Mouse (Mus musculus) heart, postnatal 14 days (tissue): Measurements from ENCODE around the gene Pax8. TPM values are rescaled to one million over a fixed set of nuclear protein-coding genes. Genes with fewer than 3 reads are reported as not detected.

Source experiments
- DNase-seq, 2 experiments: peaks; one replicate each; pipeline ENCODE4 v3.0.0; 2021 to 2022
- intact Hi-C: fragments of 180-260 bp; cut with DNase I; formaldehyde crosslinking; loops from one replicate; pipeline ENCODE4 v1.15.1; 2025
- long read RNA-seq, 2 experiments: library from polyadenylated mRNA; stranded (forward); transcript quantifications; one replicate each; pipeline ENCODE4 v2.0.0; 2021
- total RNA-seq, 2 experiments: library from RNA; stranded (reverse); gene quantifications; 2 replicates each; pipeline ENCODE4 v1.2.3; 2021

Gene Pax8
- total RNA-seq = not detected
- long read RNA-seq, experiment 1 = 0 reads
- long read RNA-seq, experiment 2 = 0 reads

DNA sequence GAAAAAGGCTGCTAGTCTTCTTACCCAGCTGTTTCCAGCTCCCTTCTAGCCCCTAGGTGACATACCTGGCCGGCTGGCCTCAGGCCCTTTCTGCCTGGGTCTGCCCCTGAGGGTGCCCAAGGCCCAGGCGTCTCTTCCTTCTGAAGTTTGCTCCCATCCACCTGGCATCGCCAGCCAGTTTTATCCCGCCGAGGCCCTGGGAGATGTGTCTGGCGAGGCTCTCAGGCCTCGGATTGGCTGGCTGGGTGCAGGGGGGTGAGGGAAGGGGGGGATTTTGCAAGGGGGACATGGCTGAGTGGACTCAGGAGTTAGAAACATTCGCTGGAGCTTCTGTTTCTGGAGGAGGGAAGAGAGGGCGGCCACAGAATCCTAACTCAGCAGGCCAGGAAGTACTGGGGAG is at the start of gene Pax8:
TSS of gene Pax8 (minus strand) at position 180 of the 400 bp plus-strand sequence.
- intact Hi-C loops = loop anchor here (5.0 kb wide), 1 partner anchor 63 kb away; no protein-coding TSS in a partner anchor
- no peak for DNase-seq

DNA sequence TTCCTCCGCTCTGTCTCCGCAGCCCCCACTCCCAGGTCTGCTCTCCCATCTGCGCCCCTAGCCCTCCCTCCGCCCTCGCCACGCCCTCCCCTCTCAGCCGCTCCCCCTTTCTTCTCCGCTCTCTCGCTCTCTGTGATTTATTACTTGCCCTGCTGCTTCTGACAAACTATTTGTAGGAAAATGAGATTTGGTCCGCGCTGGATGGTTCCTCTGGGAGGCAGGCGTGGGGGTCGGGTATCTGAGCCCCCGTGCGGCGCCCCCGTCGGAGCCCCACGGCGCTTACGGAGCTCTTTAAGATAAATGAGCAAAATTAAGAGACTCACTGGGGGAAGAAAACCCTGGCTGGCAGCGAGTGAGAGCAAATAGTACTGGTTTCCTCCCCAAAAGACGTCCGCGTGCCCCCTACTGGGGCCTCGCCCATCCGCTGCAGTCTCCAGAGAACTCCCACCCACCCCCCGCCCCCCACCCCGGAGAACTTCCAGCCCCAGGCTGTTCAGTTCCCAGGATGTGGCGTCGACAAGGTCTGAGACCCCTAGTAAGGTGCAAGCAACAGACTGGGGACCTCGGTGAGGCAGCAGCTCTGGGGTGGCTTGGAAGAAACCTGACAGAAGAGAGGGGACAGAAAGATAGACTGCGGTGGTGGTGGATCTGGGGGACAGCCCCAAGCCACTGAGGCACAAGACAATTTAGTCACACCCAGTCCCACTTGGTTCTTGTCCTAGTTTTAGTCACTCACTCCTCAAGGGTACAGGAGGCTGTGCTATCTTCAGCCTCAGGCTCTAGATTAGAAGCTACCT is 46.2 kb upstream of the Pax8 start:
- DNase-seq = no peak
- intact Hi-C loops = no loop called here

DNA sequence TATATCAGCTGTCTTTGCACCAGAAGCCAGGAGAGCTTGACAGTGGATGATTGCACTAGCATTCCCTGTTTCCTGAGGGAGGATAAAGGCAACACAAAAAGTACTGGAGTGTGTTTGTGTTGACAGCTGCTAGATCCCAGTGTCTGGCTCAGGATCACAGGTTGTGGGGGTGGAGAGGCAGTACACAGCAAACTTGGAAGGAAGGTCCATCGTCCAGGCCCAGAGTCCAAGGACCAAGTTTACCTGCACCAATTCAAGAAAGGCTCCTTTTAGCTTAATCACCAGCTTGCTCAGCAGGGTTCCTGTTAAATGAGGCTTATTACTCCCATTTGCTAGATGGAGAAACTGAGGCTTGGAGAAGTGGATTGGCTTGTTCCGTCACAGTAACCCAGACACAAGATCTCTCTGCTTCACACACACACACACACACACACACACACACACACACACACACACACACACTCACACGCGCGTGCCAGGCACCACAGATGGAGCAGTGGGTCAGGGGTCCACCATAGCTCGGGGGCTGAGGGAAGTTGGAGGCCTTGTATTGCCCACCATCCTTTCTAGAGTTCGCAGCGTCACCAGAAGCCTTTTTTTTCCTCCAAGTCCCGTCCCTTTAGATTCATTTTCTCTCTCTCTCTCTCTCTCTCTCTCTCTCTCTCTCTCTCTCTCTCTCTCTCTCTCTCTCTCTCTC is 45.3 kb upstream of the Pax8 start:
- intact Hi-C loops = no loop called here
- DNase-seq = no peak

DNA sequence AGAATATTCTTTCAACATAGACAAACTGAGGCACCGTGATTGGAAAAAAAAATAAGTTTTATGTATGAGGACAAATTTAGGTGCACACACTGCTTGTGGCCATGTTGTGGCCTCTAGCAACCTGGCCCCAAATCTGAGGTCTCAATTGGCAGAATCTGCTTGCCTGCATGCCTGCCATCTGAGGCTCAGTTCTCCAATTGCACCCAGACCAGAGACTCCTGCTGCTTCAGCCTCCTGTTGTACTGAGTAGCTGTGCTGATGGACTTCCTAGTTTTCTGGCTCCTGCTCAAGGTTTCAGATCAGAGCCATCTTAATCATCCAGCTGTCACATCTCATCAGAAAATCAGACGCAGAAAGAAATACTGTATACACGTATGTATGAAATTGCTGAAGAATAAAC is 41.5 kb upstream of the Pax8 start:
- intact Hi-C loops = no loop called here
- no peak for DNase-seq

DNA sequence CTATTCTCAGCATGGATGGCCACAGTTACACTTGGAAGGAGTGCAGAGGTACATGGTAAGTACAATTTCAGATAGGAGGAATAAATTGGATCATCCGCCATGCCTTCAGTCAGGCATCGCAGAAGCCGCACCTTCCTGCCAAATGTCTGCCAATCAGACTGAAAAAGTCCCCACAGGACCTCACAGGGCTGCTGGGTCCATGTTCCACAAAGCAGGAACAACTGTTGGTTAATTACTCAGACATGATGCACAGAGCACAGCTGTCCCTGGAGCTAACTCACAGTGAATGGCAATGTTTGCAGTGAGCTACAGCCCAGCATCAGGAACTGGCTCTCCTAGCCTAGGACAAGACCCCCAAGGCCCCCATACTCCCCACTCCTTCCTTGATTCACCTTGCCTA is 32.0 kb upstream of the Pax8 start:
- intact Hi-C loops = no loop called here
- DNase-seq = no peak

DNA sequence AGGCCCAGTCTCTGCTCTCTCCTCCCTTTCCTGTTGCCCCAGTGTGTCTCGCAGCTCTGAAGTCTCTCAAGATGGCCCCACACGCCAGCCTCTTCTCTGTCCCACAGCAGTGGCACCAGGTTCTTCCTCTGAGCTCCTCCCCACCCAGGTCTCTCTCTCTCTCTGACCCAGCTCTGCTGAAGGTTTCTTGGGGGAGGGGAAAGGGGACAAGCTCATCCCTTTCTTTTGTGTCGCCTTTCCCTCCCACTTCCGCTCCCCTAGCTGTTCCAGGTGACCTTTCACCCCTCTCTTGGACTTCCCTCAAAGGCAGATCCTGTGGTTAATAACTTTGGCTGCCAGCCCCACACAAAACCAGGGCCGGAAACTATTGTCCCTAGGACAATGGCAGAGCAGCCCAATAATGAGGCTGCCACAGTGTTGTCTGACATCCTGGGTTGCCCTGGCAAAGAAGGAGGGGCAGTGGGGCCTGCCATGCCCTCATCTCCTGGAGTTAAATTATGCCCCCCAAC is 27.6 kb upstream of the Pax8 start:
- intact Hi-C loops = no loop called here
- peak; percentile 10 to 42 for DNase-seq

DNA sequence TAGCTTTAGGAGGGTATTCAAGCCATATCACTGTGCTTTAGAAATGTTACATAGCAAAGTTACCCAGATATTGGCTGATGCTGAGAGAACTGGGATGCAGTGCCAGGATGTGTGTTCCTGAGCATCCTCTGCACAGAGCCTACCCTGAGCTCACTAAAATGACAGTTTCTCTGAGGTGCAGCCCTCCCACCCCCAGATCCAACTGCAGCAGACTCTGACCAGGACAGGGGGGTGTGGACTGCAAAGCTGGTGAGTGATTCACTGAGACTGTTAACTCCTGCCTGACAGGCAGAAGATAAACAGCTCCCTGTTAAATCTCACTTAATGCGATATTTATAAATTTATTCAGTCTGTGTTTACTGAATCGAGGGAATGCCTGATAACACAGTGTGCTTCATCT is 25.5 kb upstream of the Pax8 start:
- intact Hi-C loops = no loop called here
- no peak for DNase-seq

DNA sequence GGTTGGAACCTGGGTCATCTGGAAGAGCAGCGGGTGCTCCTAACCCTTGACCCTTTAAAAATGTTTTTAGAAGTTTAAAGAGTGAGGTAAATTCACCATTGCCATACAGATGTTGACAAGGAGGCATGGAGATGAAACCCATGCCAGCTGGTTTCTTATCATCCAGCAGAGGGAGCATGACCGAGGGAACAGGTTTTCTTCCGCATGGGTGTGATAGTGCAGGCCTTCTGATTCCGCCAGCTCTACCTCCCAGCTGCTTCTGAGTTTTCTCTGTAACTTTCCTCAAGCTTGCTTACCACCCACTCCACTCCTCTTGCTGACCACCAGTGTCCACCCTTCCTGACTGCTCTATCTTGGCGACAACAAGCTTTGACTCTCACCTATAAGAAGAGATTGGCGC is 15.2 kb upstream of the Pax8 start:
- no peak for DNase-seq
- intact Hi-C loops = loop anchor here (1.0 kb wide), 1 partner anchor 78 kb away; no protein-coding TSS in a partner anchor

DNA sequence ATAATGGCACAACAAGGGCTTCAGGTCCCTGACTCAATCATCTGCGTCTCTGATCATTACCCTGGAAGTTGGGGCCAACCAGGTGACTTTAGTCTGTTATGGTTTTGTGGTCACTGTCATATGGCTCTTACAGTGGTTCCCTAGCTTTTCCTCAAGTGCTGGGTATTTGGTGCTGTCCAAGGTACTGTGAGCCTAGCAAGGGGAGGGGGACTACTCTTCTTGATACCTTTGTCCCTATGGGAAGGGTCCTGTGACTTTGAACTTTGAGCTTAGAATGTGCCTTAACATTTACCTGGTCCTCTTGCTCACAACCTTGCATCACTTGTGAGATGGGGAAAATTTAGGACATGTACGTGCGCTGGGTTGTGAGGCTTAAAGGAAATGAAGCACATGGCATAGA is 13.3 kb upstream of the Pax8 start:
- DNase-seq = no peak
- intact Hi-C loops = no loop called here

DNA sequence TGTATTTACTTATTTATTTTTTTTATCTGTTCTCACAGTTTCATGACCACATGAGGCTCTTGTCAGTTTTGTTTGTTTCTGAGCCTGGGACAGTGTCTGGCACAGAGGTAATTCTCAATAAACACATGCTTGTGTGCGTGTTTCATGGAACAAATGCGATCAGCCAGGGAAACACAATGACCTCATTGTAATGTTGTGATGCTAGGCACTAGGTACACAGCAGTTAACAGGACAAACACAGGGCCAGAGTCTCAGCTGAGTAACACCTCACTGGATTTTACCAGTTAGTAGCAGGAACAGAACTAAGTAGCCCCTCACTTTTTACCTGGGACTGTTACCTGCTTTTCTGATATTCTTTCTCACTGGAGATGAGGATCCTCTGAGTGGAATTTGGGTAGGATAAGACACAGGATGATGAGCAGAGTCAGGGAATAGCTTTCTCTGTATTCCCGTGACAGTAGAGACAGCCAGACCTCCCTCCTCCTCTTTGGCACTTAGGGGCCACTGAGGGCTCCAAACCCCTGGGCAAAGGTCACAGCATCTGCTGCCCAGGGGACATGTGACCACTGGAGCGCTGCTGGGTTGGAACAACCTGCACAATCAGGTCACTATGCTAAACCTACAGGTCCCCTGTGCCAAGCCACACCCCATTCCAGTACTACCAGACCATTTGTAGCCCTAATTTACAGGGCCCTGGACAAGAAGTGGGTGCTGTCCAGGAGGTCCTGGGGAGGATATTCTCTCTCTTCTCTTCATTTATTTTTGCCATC is 11.8 kb upstream of the Pax8 start:
- DNase-seq = no peak
- intact Hi-C loops = no loop called here

DNA sequence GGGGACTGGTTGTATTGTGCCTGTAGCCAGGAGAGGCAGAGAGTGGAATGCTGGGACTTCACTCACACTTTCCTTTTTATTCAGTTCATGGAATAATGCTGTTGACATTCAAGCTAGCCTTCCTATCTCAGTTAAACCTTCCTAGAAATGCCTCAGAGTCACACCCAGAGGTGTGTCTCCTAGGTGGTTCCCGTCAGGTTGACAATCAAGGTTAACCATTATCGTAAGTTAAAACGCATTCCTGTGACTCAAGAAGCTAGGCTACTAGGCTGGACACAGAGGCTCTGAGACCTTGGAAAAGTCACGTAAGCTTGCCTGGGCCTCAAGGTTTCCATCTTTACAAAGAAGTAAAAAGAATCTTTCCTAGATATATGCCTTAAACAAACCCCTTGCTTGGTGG is 10.0 kb upstream of the Pax8 start:
- intact Hi-C loops = no loop called here
- DNase-seq = no peak

DNA sequence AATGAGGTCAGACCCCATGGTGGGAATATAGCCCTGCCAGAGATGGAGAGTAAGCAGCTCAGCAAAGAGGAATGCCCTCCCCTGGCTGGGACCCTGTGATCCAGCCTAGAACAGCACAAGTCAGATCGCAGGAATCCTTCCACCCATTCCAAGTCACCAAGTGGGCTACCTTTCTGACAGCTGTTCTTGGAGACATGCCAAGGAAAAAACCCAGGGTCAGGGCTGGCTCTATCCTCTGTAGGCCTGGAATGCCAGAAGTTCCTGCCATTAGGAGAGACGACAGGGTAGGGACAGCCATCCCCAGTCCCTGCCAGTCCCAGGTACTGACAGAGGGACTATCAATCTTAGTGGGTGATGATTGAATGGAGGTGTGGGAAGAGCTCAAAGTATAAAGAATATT is 4.5 kb upstream of the Pax8 start:
- intact Hi-C loops = loop anchor here (5.0 kb wide), 1 partner anchor 68 kb away; no protein-coding TSS in a partner anchor
- DNase-seq = no peak

DNA sequence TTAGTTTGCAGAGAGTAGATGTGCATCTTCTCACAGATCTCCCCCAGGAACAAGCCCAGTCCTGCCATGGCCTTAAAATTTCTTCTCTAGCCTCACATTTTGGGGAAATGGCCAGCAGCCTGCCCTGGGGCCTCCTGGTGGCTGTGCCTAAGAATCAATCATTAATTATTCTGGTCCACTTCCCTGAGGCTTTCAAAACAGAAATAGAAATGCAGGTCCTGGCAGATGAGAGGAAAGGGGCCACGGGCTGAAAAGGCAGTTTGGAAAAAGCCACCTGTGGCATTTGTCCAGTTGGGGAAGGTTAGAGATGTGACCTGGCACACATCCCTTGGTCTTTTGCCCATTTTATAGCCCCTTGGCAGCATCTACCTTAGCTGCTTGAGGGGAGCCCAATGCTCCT is 3.8 kb upstream of the Pax8 start:
- intact Hi-C loops = loop anchor here (5.0 kb wide), 1 partner anchor 67 kb away; no protein-coding TSS in a partner anchor
- DNase-seq = no peak

DNA sequence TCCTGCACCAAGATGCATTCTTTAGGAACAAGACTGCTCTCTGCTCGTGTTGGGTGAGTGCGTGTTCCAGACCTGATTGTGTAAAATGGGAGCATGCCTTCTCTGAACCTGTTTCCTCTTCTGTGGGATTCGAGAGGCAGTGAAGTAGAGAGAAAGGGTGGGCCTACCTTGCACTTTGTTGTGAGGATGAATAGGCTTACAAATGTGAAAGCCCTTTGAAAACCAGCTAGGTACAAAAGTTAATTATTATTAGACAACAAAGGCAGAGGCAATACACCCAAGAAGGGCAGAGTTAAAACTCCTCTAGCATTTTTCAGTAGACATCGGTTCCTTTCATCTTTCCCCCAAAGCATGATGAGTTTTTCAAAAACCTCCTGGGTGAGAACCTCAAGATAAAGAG is 3.2 kb upstream of the Pax8 start:
- intact Hi-C loops = loop anchor here (5.0 kb wide), 1 partner anchor 66 kb away; no protein-coding TSS in a partner anchor

DNA sequence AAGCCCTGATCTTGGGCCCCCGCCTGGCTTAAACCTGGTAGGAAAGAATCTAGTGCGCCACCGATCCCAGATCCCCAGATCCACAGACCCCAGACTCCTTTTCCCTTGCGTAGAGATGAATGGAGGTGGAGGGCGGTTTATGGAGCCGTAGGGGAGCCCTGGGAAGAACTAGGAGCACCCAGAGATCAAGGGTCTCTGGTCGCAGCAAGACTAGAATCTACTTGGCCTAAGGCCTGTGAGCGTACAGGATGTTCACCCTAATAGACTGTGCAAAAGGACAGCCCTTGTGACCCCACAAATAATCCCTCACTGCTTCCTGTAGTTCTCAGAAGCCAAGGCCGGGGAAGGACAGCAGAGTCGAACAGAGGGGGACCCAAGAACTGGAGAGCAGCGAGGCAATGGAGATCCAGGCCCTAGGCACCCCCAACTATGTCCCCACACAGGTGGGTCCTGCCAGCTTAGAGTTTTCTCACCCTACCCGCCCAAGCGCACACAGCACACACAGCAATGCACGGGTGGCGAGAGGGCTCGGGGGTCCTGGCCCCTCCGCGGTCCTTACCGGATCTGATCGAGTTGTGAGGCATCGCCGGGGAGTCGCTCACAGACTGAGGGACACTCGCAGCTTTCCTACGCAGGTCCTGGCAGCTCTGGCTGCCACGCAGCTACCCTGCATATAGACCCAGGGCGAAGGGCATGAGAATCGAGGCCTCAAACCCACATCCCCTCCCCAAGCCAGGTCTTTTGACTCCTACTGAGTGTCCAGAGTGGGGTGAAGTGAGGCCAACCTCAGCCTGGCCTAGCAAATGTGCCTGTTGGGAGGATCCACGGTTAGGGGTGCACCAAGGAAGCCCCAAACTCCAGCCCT is 653 bp downstream of the Pax8 start:
- no peak for DNase-seq
- intact Hi-C loops = loop anchor here (5.0 kb wide), 1 partner anchor 62 kb away; no protein-coding TSS in a partner anchor

More for the DNA sequence above, 3.2 kb upstream of the Pax8 start:
- no peak for DNase-seq

DNA sequence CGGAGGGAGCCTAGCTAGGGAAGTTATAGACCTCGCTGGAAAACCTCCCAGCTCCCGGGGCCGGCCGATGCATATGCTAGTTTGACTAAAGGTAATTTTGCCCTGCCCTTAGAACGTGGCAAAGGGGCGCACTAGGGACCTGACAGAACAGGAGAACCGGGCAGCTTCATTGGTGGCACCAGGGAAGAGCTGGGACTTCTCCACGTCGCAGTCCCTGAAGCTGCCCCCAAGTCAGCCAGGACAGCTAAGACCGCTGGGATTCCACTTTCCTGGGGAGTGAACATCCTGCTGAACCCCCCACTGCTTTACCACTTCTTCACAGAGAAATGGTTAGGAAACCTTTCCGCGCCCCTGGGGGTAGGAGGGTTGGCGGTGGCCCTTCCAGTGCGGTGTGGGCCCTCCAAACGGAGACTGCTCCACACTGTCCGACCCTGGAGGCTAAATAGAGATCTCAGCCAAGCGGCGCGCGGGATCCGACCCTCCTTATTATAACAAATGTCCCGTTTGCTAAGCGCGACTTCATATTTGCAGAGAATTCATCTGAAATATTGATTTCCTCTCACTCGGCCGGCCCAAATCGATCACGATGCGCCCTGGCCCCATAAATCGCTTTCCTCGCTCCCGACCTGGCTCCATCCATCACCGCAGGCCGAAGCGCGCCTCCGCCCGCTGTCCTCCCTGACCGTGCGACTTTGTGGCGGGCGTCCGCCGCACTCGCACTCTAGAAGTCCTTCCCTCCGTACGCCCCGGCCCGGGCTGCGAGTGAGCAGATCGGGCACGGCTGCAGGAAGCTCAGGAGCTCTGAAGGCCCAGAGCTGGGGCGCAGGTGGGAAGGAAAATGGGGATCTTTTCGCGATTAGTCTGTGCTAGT is 1.5 kb downstream of the Pax8 start:
- DNase-seq = no peak
- intact Hi-C loops = no loop called here

DNA sequence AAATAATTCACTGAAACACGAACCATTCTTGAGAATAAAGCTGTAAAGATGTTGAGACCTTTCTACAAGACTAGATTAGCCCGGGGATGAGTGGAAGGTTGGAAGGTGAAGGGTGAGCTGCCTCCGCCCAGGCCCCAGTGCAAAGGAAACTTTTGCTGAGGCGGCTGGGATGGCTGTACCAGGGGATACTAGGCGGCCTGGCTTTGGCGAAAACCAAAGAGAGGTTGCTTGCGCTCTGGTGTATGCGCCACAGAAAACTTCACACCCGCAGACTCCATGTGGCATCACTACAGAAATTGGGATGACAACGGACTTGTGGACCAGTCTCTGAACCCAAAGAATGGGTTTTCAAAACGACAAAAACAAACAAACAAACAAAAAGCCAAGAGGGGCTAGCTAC is 2.7 kb downstream of the Pax8 start:
- no peak for DNase-seq
- intact Hi-C loops = no loop called here

DNA sequence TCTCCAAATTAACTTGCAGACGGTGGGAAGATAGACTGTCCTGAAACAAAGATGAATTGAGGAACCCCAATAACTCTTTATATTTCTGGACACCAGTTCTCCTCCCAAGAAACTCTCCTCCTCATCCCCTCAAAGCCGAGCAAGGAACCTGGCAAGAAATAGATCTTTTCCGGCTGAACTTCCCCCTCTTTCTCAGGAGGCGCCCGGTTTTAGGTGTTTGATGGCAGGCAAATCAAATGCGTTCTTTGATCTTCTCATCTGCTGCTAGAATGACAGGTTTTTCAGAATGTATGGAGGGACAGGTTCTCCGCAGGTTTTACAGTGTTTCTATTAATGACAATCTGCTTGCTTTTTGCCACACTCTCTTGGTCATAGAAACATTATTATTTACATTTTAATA is 3.3 kb downstream of the Pax8 start:
- intact Hi-C loops = no loop called here
- DNase-seq = no peak

DNA sequence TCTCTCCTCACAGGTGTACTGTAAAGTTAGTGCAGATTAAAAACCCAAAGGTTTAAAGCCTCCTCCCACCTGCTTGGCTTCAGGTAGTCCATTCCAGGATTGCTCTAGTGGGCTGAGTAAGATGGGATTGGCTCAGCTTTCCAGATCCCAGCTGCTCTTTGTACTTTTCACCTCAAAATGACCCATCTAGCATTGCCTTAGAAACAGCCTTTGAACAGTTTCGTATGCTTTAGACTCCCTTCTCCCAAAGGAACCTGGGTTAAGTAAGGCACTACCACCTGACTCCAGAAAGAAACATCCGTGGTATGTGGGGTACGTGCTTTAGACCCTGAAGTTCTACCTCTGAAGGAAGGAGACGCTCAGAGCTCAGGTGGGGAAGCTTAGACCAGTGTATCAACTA is 6.3 kb downstream of the Pax8 start:
- DNase-seq = no peak
- intact Hi-C loops = no loop called here
